Mouse (Mus musculus) heart, embryonic 15.5 days (tissue): ENCODE data around the gene Commd9. TPM values are rescaled to one million over a fixed set of nuclear protein-coding genes. Genes with fewer than 3 reads are reported as not detected.

ENCODE experiments used
- ATAC-seq: fragments of 200-750 bp; cut with Nextera tagmentation; replicated peaks from 2 replicates; pipeline ENCODE4 v1.8.0; 2017; ENCODE audit warnings: low read depth, moderate TSS enrichment; ENCODE audit not compliant: insufficient number of reproducible peaks, insufficient read depth, low FRiP score
- H3K27ac ChIP-seq: fragments of 300-500 bp; sonication (generic); 2 replicates; pipeline ENCODE4 v1.5.1; 2015; ENCODE audit warnings: mild to moderate bottlenecking, inconsistent platforms
- H3K27me3 ChIP-seq: fragments of 300-500 bp; sonication (generic); 2 replicates; pipeline ENCODE4 v1.6.1; 2015; ENCODE audit warnings: inconsistent platforms
- H3K36me3 ChIP-seq: fragments of 300-500 bp; sonication (generic); 2 replicates; pipeline ENCODE4 v1.6.1; 2015; ENCODE audit warnings: mild to moderate bottlenecking, inconsistent platforms
- H3K4me1 ChIP-seq: fragments of 300-500 bp; sonication (generic); replicated peaks from 2 replicates; pipeline ENCODE4 v1.6.1; 2015; ENCODE audit warnings: inconsistent platforms
- H3K4me2 ChIP-seq: fragments of 300-500 bp; sonication (generic); 2 replicates; pipeline ENCODE4 v1.6.1; 2015; ENCODE audit warnings: inconsistent platforms, mild to moderate bottlenecking, moderate library complexity
- H3K4me3 ChIP-seq: fragments of 300-500 bp; sonication (generic); 2 replicates; pipeline ENCODE4 v1.5.1; 2015; ENCODE audit warnings: mild to moderate bottlenecking, inconsistent platforms
- H3K9ac ChIP-seq: fragments of 300-500 bp; sonication (generic); 2 replicates; pipeline ENCODE4 v1.6.1; 2015; ENCODE audit warnings: mild to moderate bottlenecking, inconsistent platforms
- H3K9me3 ChIP-seq: fragments of 300-500 bp; sonication (generic); replicated peaks from 2 replicates; pipeline ENCODE4 v1.6.1; 2016; ENCODE audit warnings: inconsistent platforms
- WGBS: fragments of 180-500 bp; shearing (Covaris S2); methylation state at CpG from one replicate; pipeline ENCODE4 v1.1.7; 2015; ENCODE audit warnings: mixed read lengths; 5-methylcytosine and 5-hydroxymethylcytosine counted together
- polyA plus RNA-seq: library from polyadenylated mRNA; unstranded; fragments of >200 nt; fragmentation: Nextera tagmentation; extraction: Ambion mirVana; gene quantifications from 2 replicates; pipeline ENCODE4 v1.2.1, GENCODE M21; 2015

The Commd9 gene
- polyA plus RNA-seq, 1 experiment from 2014 or later, result 47.6 TPM

DNA sequence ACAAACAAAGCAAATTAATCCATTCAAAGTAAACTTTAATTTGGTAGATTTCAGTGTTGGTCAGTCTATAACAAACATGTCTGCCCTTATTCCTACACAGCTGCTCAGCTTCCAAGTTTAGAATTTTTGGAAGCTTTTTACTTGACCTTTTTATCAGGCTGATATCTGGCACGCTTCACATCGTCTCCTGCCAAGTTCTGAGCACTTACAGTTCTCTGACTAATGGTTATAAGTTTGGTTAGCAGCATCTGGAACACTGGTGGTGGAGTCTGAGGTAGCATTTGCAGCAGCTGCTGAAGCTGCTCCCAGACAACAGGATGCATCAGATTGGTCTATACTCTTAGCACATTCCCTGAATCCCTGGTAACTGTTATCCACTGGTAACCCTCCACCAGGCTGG, 1.8 kb upstream of the Commd9 start:
- Histone ChIP-seq H3K4me1 (peaks cover 11% of the 10 kb centered on the region), H3K36me3 (no peaks in the 10 kb centered on the region), H3K9me3 (no peaks in the 10 kb centered on the region), H3K4me3 (no peak overlapping the region), H3K9ac (no peak overlapping the region), H3K27me3 (no peaks in the 10 kb centered on the region), H3K4me2 (no peak overlapping the region), H3K27ac (no peak overlapping the region)
- WGBS, result 35% methylated on average over 2 of the region's 2 CpGs
- no peak for ATAC-seq

DNA sequence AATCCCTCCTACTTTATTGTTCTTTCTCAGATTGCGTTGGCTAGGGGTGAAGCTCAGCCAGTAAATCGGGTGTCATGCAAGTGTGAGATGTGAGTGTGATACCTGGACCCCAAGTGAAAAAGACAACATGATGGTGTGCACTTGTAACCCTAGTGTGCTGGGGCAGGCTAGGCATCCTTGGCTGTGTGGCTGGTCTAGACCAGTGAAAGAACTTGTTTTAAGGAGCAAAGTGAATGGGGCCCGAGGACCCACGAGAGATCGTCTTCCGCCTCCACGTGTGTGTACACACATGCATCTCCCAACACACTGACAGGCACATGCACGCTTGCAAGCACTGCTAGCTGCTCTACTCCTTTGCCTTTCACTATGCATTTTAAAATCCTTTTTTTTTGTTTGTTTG, 2.8 kb downstream of the Commd9 start:
- Histone ChIP-seq H3K9me3 (no peaks in the 10 kb centered on the region), H3K4me2 (no peak overlapping the region), H3K4me3 (no peak overlapping the region), H3K9ac (no peak overlapping the region), H3K36me3 (no peaks in the 10 kb centered on the region), H3K27me3 (no peaks in the 10 kb centered on the region), H3K4me1 (peaks cover 11% of the 10 kb centered on the region), H3K27ac (no peak overlapping the region)
- ATAC-seq, result no peak
- WGBS, result 89% methylated on average over 8 of the region's 8 CpGs

- Histone ChIP-seq H3K27ac (no peak overlapping the region), H3K36me3 (no peaks in the 10 kb centered on the region), H3K27me3 (no peaks in the 10 kb centered on the region), H3K9me3 (no peaks in the 10 kb centered on the region), H3K4me1 (peaks cover 8% of the 10 kb centered on the region), H3K9ac (no peak overlapping the region), H3K4me2 (no peak overlapping the region), H3K4me3 (no peak overlapping the region)
- ATAC-seq, result no peak
- 49% methylated on average over 7 of the region's 7 CpGs for WGBS
These were observed 5.1 kb downstream of the Commd9 start for GRCm38 (mm10) chr2:101891143-101891542.

- Histone ChIP-seq H3K27me3 (no peaks in the 10 kb centered on the region), H3K9ac (no peak overlapping the region), H3K4me1 (no peaks in the 10 kb centered on the region), H3K9me3 (no peaks in the 10 kb centered on the region), H3K4me2 (no peak overlapping the region), H3K4me3 (no peak overlapping the region), H3K27ac (no peak overlapping the region), H3K36me3 (no peaks in the 10 kb centered on the region; the same call in 1 of the 2 replicates)
- 89% methylated on average over 3 of the region's 3 CpGs for WGBS
- no peak for ATAC-seq
These were observed 8.1 kb downstream of the Commd9 start for GRCm38 (mm10) chr2:101894126-101894525.

DNA sequence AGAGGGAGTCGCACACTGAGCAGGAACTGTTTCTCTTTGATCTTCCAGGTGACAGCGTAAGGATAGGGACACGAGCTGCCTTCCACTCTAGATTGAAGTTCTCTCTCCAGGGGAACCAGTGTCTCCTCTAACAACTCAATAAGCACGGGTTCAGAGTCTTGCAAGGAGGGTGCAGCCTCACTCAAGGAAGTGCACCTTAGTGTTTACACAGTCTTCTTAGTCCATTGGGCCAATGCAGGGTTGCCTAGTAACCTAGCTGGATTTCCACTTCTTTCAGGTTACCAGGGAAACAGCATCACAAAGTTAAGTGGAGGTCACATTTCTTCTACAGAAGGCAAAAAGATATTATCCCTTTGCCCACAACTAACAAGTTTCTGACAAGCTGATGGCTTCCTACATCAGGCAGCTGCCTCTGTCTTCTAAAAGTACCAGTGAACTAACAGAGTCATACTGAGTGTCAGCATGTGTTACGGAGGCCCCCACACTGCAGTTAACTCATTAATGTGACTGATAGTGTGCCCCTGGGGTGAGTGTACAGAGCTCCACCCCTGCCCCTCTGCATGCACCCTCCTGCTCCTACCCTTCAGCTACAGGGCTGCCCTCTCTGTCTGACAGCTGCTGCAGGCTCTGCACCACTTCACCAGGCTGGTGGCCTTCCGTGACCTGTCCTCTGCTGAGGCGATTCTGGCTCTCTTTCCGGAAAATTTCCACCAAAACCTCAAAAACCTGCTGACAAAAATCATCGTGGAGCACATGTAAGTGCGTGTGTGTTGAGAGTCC, 10.6 kb downstream of the Commd9 start:
- Histone ChIP-seq H3K9ac (no peak overlapping the region), H3K4me1 (no peaks in the 10 kb centered on the region), H3K36me3 (peaks cover 7% of the 10 kb centered on the region; the same call in 1 of the 2 replicates), H3K27ac (no peak overlapping the region), H3K4me2 (no peak overlapping the region), H3K27me3 (no peaks in the 10 kb centered on the region), H3K9me3 (no peaks in the 10 kb centered on the region), H3K4me3 (no peak overlapping the region)
- 72% methylated on average over 10 of the region's 10 CpGs for WGBS
- ATAC-seq, result no peak

DNA sequence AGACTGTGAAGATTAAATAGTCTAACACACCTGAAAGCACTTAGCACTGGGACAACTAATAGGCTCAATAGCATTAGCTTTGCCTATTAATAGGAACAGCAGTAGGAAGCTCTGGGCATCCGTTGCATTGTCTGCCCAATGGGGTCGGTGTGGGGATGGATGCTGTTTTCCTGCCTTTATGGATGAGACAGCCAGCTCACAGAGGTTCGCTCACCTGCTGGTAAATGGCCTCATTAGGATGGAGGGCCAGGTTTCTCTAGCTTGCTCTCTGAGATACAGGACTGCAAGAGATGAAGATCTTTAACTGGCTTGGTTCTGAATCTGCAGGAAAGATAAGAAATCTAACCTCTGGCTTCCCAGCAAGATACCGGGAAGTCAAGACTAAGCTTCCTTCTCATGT, 16.1 kb downstream of the Commd9 start:
- H3K27ac ChIP-seq, result no peak overlapping the region

GRCm38 (mm10) chr2:101905534-101906378, 19.7 kb downstream of the Commd9 start:
- 22% methylated on average over 21 of the region's 21 CpGs for WGBS
- Histone ChIP-seq H3K27me3 (no peaks in the 10 kb centered on the region), H3K4me3 (peak overlapping the region; percentile 23; the same call in 1 of the 2 replicates), H3K4me1 (peaks cover 4% of the 10 kb centered on the region), H3K9ac (no peak overlapping the region), H3K9me3 (no peaks in the 10 kb centered on the region), H3K27ac (no peak overlapping the region), H3K36me3 (0 out of 2 replicates have a peak, but pooled peaks cover 2% of the 10 kb centered on the region), H3K4me2 (peak overlapping the region; percentile 56)
- ATAC-seq, result 0 out of 2 replicates have a peak, but pooled peaks have one; percentile 37

More for the DNA sequence above, 16.1 kb downstream of the Commd9 start:
- H3K4me3 ChIP-seq, result no peak overlapping the region
- no peak overlapping the region for H3K4me2 ChIP-seq
- peaks cover 4% of the 10 kb centered on the region for H3K4me1 ChIP-seq
- no peak for ATAC-seq
- no peaks in the 10 kb centered on the region for H3K9me3 ChIP-seq
- 72% methylated on average over 4 of the region's 4 CpGs for WGBS
- H3K36me3 ChIP-seq, result peaks cover 7% of the 10 kb centered on the region; the same call in 1 of the 2 replicates
- no peak overlapping the region for H3K9ac ChIP-seq
- H3K27me3 ChIP-seq, result no peaks in the 10 kb centered on the region

- H3K9me3 ChIP-seq, result no peaks in the 10 kb centered on the region
- 57% methylated on average over 5 of the region's 5 CpGs for WGBS
- H3K4me2 ChIP-seq, result peak overlapping the region; percentile 56; the same call in 1 of the 2 replicates
- H3K36me3 ChIP-seq, result no peaks in the 10 kb centered on the region
- ATAC-seq, result no peak
- H3K4me3 ChIP-seq, result no peak overlapping the region
- no peak overlapping the region for H3K9ac ChIP-seq
- H3K27ac ChIP-seq, result no peak overlapping the region
- peaks cover 4% of the 10 kb centered on the region for H3K4me1 ChIP-seq
- no peaks in the 10 kb centered on the region for H3K27me3 ChIP-seq
These were observed 20.3 kb downstream of the Commd9 start for GRCm38 (mm10) chr2:101906379-101906690.

DNA sequence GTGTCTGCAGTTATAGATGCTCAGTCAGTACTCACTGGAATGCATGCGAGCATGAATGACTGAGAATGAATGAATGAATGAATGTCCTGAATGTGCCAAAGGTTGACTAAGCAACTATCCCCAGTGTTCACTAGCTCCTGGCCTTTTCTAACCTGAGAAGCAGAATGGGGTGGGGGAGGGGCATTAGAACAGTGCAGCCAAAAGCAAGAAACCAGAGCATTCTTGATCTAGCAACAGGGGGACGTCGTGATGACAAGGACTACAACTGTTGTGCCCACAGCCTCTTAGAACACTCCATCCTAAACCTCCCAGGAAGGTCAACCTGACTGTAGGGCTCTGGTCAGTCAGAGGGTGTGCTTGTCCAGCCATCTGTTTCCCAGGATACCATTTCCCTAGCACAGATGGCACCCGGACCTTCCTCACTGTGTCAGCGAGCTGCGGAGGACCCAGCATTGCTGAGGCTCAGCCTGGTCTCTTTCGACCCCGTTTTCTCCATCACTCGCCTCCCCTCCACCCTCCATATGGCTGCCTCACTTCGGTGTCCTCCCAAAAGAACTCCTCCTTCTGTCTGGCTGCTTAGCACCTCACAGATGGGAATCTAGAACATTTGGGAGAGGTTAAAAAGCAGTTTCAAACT, 21.5 kb downstream of the Commd9 start:
- no peak overlapping the region for H3K4me2 ChIP-seq
- no peak for ATAC-seq
- WGBS, result 71% methylated on average over 10 of the region's 10 CpGs
- H3K4me1 ChIP-seq, result peaks cover 4% of the 10 kb centered on the region
- H3K36me3 ChIP-seq, result no peaks in the 10 kb centered on the region
- H3K27me3 ChIP-seq, result no peaks in the 10 kb centered on the region
- no peak overlapping the region for H3K4me3 ChIP-seq
- H3K27ac ChIP-seq, result no peak overlapping the region
- H3K9me3 ChIP-seq, result no peaks in the 10 kb centered on the region
- no peak overlapping the region for H3K9ac ChIP-seq

GRCm38 (mm10) chr2:101908773-101909172, 22.7 kb downstream of the Commd9 start:
- 69% methylated on average over 13 of the region's 13 CpGs for WGBS
- Histone ChIP-seq H3K27me3 (no peaks in the 10 kb centered on the region), H3K9ac (no peak overlapping the region), H3K4me1 (peaks cover 4% of the 10 kb centered on the region), H3K4me3 (no peak overlapping the region), H3K27ac (no peak overlapping the region), H3K9me3 (no peaks in the 10 kb centered on the region), H3K36me3 (no peaks in the 10 kb centered on the region), H3K4me2 (no peak overlapping the region)
- ATAC-seq, result no peak

DNA sequence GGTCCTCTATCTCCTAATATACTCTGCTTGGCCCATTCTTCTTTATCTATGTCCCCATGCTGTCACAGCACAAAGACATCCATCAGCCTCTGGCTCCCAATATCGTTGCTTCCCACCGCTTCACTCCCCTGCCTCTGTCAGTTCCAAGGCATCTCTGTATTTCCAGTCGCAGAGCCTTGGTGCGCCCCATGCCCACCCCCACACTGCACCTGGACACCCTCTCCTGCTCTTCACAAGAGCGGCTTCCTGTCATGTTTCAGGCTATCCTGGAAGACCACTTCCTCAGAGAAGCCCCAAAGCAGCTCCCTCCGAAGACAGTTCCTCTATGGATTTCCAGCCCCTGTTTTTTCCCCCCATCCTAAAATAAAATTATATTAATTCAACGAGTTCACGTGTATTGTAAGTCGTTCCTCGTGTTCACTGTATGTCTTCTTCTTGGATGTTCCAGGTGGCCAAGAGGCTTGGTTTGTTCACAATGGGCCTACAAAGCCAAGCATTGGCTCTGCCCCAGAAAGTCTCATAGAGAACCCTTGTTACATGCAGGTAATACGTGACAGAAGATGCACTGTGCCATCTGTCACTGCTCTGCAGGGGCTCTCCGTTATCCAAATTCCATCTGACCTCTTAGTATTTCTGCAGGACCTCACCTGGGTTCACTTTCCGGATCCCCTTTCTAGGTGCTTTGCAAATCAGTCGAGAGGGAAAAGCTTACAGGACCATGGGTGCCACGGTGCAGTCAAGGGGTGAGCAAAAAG, 23.5 kb downstream of the Commd9 start:
- Histone ChIP-seq H3K4me1 (peaks cover 4% of the 10 kb centered on the region), H3K27me3 (no peaks in the 10 kb centered on the region), H3K27ac (no peak overlapping the region), H3K36me3 (no peaks in the 10 kb centered on the region), H3K4me3 (no peak overlapping the region), H3K4me2 (no peak overlapping the region), H3K9ac (no peak overlapping the region), H3K9me3 (no peaks in the 10 kb centered on the region)
- 86% methylated on average over 15 of the region's 15 CpGs for WGBS
- ATAC-seq, result no peak
